Mouse (Mus musculus) MEL (cell line): ENCODE measurements at regions not wholly inside any gene's neighbourhood (a gene's known extent, or its start where the extent isn't known, plus 50 kb on each side); places are given as distances from the start of the nearest gene placed in this dataset.

ENCODE experiments used
- CHD2 ChIP-seq: IDR thresholded peaks from 2 replicates; pipeline ENCODE4 v1.6.1; 2011; ENCODE audit warnings: low read length, improper control_type of control experiment
- CTCF ChIP-seq, 3 experiments: IDR thresholded peaks in 2 of 3; conservative IDR thresholded peaks in 1 of 3; 2 replicates each; pipeline ENCODE4 v1.5.1; 2011 to 2012; ENCODE audit warnings: low read length in 3 of 3, low read depth in 2 of 3, mild to moderate bottlenecking in 2 of 3, improper control_type of control experiment in 1 of 3, inconsistent platforms in 1 of 3, mixed read lengths in 1 of 3, moderate library complexity in 1 of 3; ENCODE audit not compliant: control insufficient read depth in 1 of 3, insufficient read depth in 1 of 3, poor library complexity in 1 of 3, severe bottlenecking in 1 of 3
- EP300 ChIP-seq, 2 experiments: IDR thresholded peaks; 2 replicates each; pipeline ENCODE4 v1.6.1; 2011; ENCODE audit warnings: improper control_type of control experiment in 2 of 2, low read length in 2 of 2, low read depth in 1 of 2, mild to moderate bottlenecking in 1 of 2
- HCFC1 ChIP-seq: IDR thresholded peaks from 2 replicates; pipeline ENCODE4 v1.6.1; 2012; ENCODE audit warnings: low read depth, mild to moderate bottlenecking, inconsistent platforms, low read length, improper control_type of control experiment, moderate library complexity
- KAT2A ChIP-seq: conservative IDR thresholded peaks from 2 replicates; pipeline ENCODE4 v1.6.1; 2012; ENCODE audit warnings: low read depth, low read length, improper control_type of control experiment, inconsistent platforms
- MAX ChIP-seq: IDR thresholded peaks from 2 replicates; pipeline ENCODE4 v1.6.1; 2011; ENCODE audit warnings: low read length, improper control_type of control experiment
- MEF2A ChIP-seq: IDR thresholded peaks from 2 replicates; pipeline ENCODE4 v1.6.1; 2014; ENCODE audit warnings: low read depth, mild to moderate bottlenecking, inconsistent platforms, low read length, improper control_type of control experiment; ENCODE audit not compliant: poor library complexity, insufficient replicate concordance, severe bottlenecking; ENCODE audit errors: extremely low read depth
- NRF1 ChIP-seq: IDR thresholded peaks from 2 replicates; pipeline ENCODE4 v1.6.1; 2014; ENCODE audit warnings: low read depth, mild to moderate bottlenecking, inconsistent platforms, low read length, improper control_type of control experiment, moderate library complexity; ENCODE audit not compliant: poor library complexity, insufficient read depth, severe bottlenecking
- POLR2A ChIP-seq, 2 experiments: IDR thresholded peaks; 2 replicates each; pipeline ENCODE4 v1.6.1; 2011 to 2012; ENCODE audit warnings: low read length in 2 of 2, mild to moderate bottlenecking in 2 of 2, control low read depth in 1 of 2, improper control_type of control experiment in 1 of 2, low read depth in 1 of 2, moderate library complexity in 1 of 2; ENCODE audit not compliant: control insufficient read depth in 1 of 2, insufficient read depth in 1 of 2, poor library complexity in 1 of 2
- POLR2AphosphoS2 ChIP-seq: IDR thresholded peaks from 2 replicates; pipeline ENCODE4 v1.6.1; 2011; ENCODE audit warnings: low read length, improper control_type of control experiment
- RAD21 ChIP-seq: IDR thresholded peaks from 2 replicates; pipeline ENCODE4 v1.6.1; 2011; ENCODE audit warnings: mild to moderate bottlenecking, low read depth, low read length, improper control_type of control experiment
- TBP ChIP-seq: IDR thresholded peaks from 2 replicates; pipeline ENCODE4 v1.8.0; 2011; ENCODE audit warnings: low read depth, low read length, improper control_type of control experiment
- ZKSCAN1 ChIP-seq: IDR thresholded peaks from 2 replicates; pipeline ENCODE4 v1.6.1; 2012; ENCODE audit warnings: low read depth, mild to moderate bottlenecking, inconsistent platforms, low read length, improper control_type of control experiment, moderate library complexity
- ZNF384 ChIP-seq: IDR thresholded peaks from 2 replicates; pipeline ENCODE4 v1.6.1; 2012; ENCODE audit warnings: low read depth, mild to moderate bottlenecking, inconsistent platforms, low read length, improper control_type of control experiment

GRCm38 (mm10) chr1:52373817-52374216, 126.7 kb downstream of the Nab1 start:
- TF ChIP-seq CHD2: no peak
- no peak for TF ChIP-seq TBP
- TF ChIP-seq POLR2A (IDR thresholded peaks at IDR 0.05; ENCODE audit: control insufficient read depth in 1 of 2, insufficient read depth in 1 of 2, low read depth in 1 of 2, low read length in 2 of 2, poor library complexity in 1 of 2): no peak
- TF ChIP-seq HCFC1: no peak
- no peak for TF ChIP-seq MEF2A
- TF ChIP-seq RAD21: no peak
- TF ChIP-seq ZKSCAN1: no peak
- no peak for TF ChIP-seq POLR2AphosphoS2
- TF ChIP-seq CTCF (IDR thresholded peaks at IDR 0.05 in 2 of 3, conservative IDR thresholded peaks at IDR 0.05 in 1 of 3; ENCODE audit: control insufficient read depth in 1 of 3, insufficient read depth in 1 of 3, low read depth in 2 of 3, low read length in 3 of 3, poor library complexity in 1 of 3, severe bottlenecking in 1 of 3): no peak
- TF ChIP-seq KAT2A: no peak
- TF ChIP-seq ZNF384: no peak
- peak; percentile 74 to 80 for TF ChIP-seq EP300 (IDR thresholded peaks at IDR 0.05; ENCODE audit: low read depth in 1 of 2, low read length in 2 of 2)
- TF ChIP-seq NRF1: no peak
- TF ChIP-seq MAX: no peak
